Mouse (Mus musculus): ENCODE measurements around the gene Ano9.
A peak's percentile ranks its signal among the peaks of the same experiment; 100 is the strongest.

Gene Ano9

GRCm38 (mm10) chr7:141099911-141100691 lies 17.5 kb downstream of the Ano9 start, which contains the start of gene Sigirr:
TSS of gene Sigirr (minus strand) at chr7:141100572.
- peak; percentile 23 to 38 for DNase-seq (ENCODE audit: low spot score in 2 of 2)

GRCm38 (mm10) chr7:141097177-141097576 lies 20.4 kb downstream of the Ano9 start:
- DNase-seq (ENCODE audit: low spot score in 2 of 2), result no peak

GRCm38 (mm10) chr7:141096649-141097056 lies 21.0 kb downstream of the Ano9 start:
- DNase-seq (ENCODE audit: low spot score in 2 of 2), result no peak

DNA sequence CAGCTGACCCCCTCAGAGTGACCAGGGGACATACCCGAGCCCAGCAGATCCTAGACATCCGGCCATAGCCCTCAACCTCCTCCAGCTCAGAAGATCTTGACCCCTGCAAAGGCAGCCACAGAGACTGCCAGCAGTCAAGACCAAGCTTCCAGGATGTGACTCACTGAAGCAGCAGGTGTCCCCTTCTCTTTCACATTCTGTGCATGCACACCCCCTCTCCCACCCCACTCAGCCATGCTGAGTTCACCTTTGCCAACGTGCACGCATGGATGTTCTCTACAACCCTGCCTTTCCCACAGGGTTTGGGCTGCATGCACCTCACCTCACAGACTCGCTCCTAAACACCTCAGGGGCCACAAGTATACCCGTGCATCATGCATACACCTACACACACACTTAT lies 21.6 kb downstream of the Ano9 start:
- DNase-seq (ENCODE audit: low spot score in 2 of 2), result no peak

- DNase-seq (ENCODE audit: low spot score in 2 of 2), result no peak
Measured at GRCm38 (mm10) chr7:141094487-141095205, 23.0 kb downstream of the Ano9 start.

DNA sequence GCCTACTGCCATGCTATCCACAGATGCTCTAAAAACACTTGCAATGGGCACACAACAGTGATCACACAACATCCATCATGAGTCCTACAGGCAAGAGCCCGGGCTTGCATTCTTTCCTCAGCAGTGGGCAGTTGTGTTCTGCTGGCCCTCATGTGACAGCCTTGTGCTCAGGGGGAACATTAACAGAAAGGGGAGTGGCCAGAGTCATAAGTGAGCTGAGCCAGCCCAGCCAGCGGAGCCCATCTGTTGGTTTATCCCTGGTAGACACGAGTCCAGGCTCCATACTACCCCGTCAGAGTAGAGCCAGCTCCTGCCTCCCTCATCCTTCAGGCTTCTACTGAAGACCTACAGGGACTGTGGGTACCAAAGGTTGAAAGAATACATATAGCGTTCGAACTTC lies 23.7 kb downstream of the Ano9 start:
- no peak for DNase-seq (ENCODE audit: low spot score in 2 of 2)

- peak; percentile 20 to 40 for DNase-seq (ENCODE audit: low spot score in 2 of 2)
Measured at GRCm38 (mm10) chr7:141092051-141092735, 25.4 kb downstream of the Ano9 start.

DNA sequence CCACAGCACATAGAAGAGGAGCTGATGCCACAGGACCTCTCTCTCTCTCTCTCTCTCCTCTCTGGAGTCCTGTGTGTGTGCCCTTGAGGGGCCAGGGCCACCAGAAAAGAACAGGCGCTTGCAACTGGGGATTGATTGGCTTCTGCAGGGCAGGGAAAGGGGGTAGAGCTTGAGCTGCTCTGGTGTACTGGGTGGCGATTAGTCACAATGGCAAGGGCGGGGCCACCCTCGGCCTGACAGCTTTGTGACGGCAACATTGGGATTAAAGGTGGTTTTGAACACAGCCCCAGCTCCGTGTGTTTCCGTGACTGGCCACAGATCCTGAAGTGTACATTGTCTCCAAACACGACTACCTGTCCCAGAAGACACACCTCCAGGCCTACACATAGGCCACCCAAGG lies 27.4 kb downstream of the Ano9 start:
- DNase-seq (ENCODE audit: low spot score in 2 of 2), result no peak

GRCm38 (mm10) chr7:141088473-141088872 lies 29.1 kb downstream of the Ano9 start:
- DNase-seq (ENCODE audit: low spot score in 2 of 2), result no peak

DNA sequence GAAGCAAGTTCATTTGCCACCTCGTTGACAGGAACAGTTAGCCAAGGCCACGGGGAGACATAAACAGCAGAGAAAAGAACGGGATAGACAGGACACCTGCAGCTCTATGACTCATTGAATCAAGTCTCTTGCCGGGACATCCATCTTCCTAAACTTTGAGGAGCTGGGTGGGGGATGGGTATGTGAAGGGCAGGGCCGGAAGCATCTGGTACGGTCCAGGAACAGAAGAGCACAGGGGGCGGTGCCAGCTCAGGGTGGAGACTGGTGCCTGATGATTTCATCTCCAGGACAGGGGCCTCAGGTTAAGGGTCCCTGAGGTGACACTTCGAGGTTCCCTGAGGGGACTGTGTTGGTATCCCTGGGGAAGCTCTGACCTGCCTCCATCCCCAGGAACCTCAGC lies 29.7 kb downstream of the Ano9 start:
- no peak for DNase-seq (ENCODE audit: low spot score in 2 of 2)

GRCm38 (mm10) chr7:141079481-141080449 lies 37.8 kb downstream of the Ano9 start:
- no peak for DNase-seq (ENCODE audit: low spot score in 2 of 2)

- no peak for DNase-seq (ENCODE audit: low spot score in 2 of 2)
Measured at GRCm38 (mm10) chr7:141078876-141079275, 38.7 kb downstream of the Ano9 start.

DNA sequence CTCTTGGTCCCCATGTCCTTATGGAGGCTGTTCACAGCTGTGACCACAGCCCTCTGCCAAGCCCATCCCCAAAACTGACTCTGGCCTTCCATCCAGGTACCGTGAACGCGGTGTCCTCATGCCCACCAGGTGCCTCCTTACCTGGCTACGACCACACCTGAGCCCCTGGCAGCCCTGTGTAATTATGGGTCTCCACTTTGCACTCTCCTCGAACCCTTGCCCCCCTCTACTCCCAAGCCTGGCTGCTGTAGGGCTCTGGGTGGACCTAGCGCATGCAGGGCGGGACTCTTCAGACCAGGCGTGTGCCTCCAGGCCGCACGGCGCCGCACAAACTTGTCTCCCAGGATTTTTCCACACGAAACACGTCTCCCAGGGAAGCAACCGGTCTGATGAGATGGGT lies 39.8 kb downstream of the Ano9 start, which contains the start of gene Pkp3:
Gene Pkp3, plus strand, starts transcription at position 378 of the 400 bp plus-strand sequence.
- DNase-seq (ENCODE audit: low spot score in 2 of 2), result no peak

DNA sequence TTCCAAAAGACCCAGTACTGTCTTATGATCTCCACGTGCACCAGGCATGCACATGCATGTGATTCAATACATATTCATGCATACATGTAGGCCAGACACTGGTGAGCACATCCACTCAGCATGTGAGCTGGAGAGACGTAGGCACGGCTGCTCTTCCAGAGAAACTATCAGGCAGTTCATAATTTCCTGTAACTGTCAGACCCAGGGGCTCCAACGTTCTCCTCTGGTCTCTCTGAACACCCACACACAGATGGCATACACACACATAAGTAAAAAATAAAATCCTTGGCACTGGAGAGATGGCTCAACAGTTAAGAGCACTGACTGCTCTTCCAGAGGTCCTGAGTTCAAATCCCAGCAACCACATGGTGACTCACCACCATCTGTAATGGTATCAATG lies 43.8 kb downstream of the Ano9 start:
- DNase-seq (ENCODE audit: low spot score in 2 of 2), result peak in 1 of 2 experiments; percentile 38

DNA sequence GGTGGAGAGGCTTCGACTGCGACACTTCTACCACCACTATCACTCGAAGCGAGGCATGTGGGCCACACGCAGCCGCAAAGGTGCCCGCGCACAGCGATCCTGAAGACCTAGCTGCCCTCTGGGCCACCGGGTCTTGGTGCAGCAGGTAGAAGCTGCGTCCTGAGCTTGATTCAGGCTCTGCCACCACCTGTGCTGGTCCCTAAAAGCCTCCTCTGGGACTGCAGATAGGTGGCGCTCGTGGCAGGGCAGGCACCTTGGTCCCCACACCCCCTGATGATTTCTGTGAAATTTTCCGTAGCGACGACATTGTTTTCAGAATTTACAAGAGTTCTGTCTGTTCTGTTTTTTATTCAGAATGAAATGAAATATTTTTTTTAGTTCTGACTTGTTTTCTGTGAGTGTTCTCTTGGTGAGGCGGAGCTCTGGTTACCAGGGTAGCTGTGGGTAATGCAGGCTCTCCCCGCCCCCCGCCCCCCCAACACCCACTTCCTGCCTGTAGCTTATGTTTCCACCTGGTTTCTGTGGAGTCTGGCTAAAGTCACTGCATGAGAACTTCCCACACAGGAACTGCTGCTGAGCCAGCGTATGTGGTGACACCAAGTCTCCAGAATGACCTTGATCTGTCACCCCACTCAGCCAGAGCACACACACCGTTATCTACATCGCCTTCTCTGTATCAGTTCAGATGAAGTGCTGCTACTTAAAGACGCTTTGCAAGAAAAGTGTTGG lies 45.4 kb downstream of the Ano9 start:
- peak in 1 of 2 experiments; percentile 50 for DNase-seq (ENCODE audit: low spot score in 2 of 2)

DNA sequence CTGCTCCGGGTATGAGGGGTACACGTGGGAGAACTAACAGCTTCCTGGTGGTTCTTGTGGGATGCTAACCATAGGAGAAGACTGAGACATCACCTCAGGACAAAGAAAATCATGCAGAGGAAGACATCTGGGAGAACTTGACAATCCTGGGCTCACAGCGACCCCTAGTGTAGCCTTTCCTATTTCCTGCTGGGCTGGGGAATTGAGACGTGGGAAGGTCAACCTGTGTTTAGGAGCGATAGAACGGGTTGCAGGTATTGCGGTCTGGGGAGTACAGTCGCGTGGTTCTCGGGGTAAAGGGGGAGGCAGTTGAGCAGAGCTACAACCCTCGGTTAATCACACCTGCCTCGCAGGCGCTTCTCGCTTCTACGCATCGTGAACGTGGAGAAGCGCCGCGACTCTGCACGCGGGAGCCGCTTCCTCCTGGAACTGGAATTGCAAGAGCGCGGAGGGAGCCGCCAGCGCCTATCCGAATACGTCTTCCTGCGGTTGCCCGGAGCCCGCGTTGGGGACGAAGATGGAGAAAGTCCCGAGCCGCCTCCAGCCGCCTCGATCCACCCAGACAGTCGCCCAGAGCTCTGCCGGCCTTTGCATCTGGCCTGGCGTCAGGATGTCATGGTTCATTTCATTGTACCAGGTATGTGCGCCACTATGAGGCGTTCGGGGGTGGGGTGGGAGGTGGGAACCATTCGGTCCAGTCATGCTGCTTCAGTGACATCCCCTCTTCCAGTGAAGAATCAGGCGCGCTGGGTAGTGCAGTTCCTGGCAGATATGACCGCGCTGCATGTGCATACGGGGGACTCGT lies 47.3 kb downstream of the Ano9 start:
- peak; percentile 84 to 86 for DNase-seq (ENCODE audit: low spot score in 2 of 2)

- no peak for DNase-seq (ENCODE audit: low spot score in 2 of 2)
Measured at GRCm38 (mm10) chr7:141068351-141068750, 49.3 kb downstream of the Ano9 start.

- DNase-seq (ENCODE audit: low spot score in 2 of 2), result no peak
Measured at GRCm38 (mm10) chr7:141064576-141064975, 53.0 kb downstream of the Ano9 start.

- DNase-seq (ENCODE audit: low spot score in 2 of 2), result no peak
Measured at GRCm38 (mm10) chr7:141064175-141064574, 53.4 kb downstream of the Ano9 start.

- no peak for DNase-seq (ENCODE audit: low spot score in 2 of 2)
Measured at GRCm38 (mm10) chr7:141063353-141063752, 54.3 kb downstream of the Ano9 start.

Measured in right cerebral cortex, adult 2 months (tissue).